Mouse (Mus musculus): ENCODE measurements around the gene Gm20850.
"Not testable (repeated sequence)": the region's sequence is repeated elsewhere in the genome, so short reads cannot be mapped to it uniquely, and the experiment has no call there.

Gene Gm20850

GRCm38 (mm10) chrY:75715022-75715421 lies at the start of gene Gm20850:
Gene Gm20850, plus strand, starts transcription at chrY:75715322.
- not testable (repeated sequence) for DNase-seq

Measured in retina, postnatal 1 day (tissue).